Mouse (Mus musculus) megakaryocyte, embryonic 14.5 days (primary cell): ENCODE data around the gene Sfta2. TPM values are rescaled to one million over a fixed set of nuclear protein-coding genes. Genes with fewer than 3 reads are reported as not detected.

Source experiments
- H3K27me3 ChIP-seq: replicated peaks from 2 replicates; pipeline ENCODE3; 2012; ENCODE audit warnings: inconsistent platforms
- H3K36me3 ChIP-seq: replicated peaks from 2 replicates; pipeline ENCODE3; 2012; ENCODE audit warnings: low read length, inconsistent platforms, mixed read lengths
- H3K4me1 ChIP-seq: 2 replicates; pipeline ENCODE4 v1.6.1; 2012; ENCODE audit warnings: inconsistent platforms
- H3K4me3 ChIP-seq: replicated peaks from 2 replicates; pipeline ENCODE3; 2012; ENCODE audit warnings: moderate library complexity, mild to moderate bottlenecking, inconsistent platforms
- H3K9me3 ChIP-seq: 2 replicates; pipeline ENCODE4 v1.6.1; 2012; ENCODE audit warnings: inconsistent platforms
- FLI1 ChIP-seq: IDR thresholded peaks from 2 replicates; pipeline ENCODE4 v1.6.1; 2012; ENCODE audit warnings: low read length, inconsistent platforms, mixed read lengths
- GATA1 ChIP-seq: IDR thresholded peaks from 3 replicates; pipeline ENCODE4 v1.6.1; 2012; ENCODE audit warnings: mixed read lengths, low read length, inconsistent platforms, borderline replicate concordance
- polyA plus RNA-seq: library from polyadenylated mRNA; stranded (reverse); fragments of >175 nt; gene quantifications from 2 replicates; pipeline ENCODE4 v1.2.3, GENCODE M21; 2012; ENCODE audit warnings: low replicate concordance; ENCODE audit not compliant: insufficient read depth

Gene Sfta2
- polyA plus RNA-seq, 1 experiment = not detected

DNA sequence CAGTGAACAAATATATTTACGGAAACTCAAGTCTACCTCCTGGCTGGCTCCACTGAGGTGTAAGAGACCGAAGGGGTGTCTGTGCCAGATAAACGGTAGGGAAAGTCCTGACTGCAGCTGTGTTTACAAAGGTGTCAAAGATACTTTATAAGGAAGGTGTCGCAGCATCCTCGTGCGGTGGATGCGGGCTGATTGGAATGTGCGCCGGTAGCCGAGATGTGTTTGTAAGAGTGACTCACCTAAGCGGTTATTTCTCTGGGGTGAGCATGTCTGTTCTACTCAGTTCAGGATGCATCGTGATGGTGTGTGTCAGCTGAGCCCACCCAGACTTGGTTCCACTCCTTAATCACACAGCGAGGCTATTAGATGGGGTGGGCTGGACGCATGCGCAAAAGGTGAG is 9.6 kb upstream of the Sfta2 start:
- no peak for TF ChIP-seq GATA1
- no peak for TF ChIP-seq FLI1
- no peaks in the 10 kb centered on the region for H3K36me3 ChIP-seq

GRCm38 (mm10) chr17:35592131-35592530 is 9.2 kb upstream of the Sfta2 start:
- no peaks in the 10 kb centered on the region for H3K36me3 ChIP-seq
- TF ChIP-seq GATA1 (no peak), FLI1 (no peak)
- peaks cover 29% of the 10 kb centered on the region for H3K27me3 ChIP-seq
- H3K4me3 ChIP-seq = no peak overlapping the region
- peaks cover 8% of the 10 kb centered on the region for H3K4me1 ChIP-seq
- peaks cover 18% of the 10 kb centered on the region for H3K9me3 ChIP-seq

More for the DNA sequence above, 9.6 kb upstream of the Sfta2 start:
- Histone ChIP-seq H3K9me3 (peaks cover 15% of the 10 kb centered on the region), H3K4me1 (peaks cover 8% of the 10 kb centered on the region), H3K27me3 (peaks cover 28% of the 10 kb centered on the region), H3K4me3 (no peak overlapping the region)

- no peak for TF ChIP-seq GATA1
- no peak for TF ChIP-seq FLI1
Observed at GRCm38 (mm10) chr17:35593786-35594185, 7.6 kb upstream of the Sfta2 start.

GRCm38 (mm10) chr17:35594456-35594855 is 6.9 kb upstream of the Sfta2 start:
- H3K36me3 ChIP-seq = no peaks in the 10 kb centered on the region
- peaks cover 8% of the 10 kb centered on the region for H3K4me1 ChIP-seq
- TF ChIP-seq FLI1 (no peak), GATA1 (no peak)
- no peak overlapping the region for H3K4me3 ChIP-seq
- H3K27me3 ChIP-seq = peaks cover 29% of the 10 kb centered on the region
- peaks cover 21% of the 10 kb centered on the region for H3K9me3 ChIP-seq

More at GRCm38 (mm10) chr17:35593786-35594185, 7.6 kb upstream of the Sfta2 start:
- H3K9me3 ChIP-seq = peaks cover 21% of the 10 kb centered on the region
- no peak overlapping the region for H3K4me3 ChIP-seq
- H3K4me1 ChIP-seq = peaks cover 8% of the 10 kb centered on the region
- peaks cover 29% of the 10 kb centered on the region for H3K27me3 ChIP-seq
- H3K36me3 ChIP-seq = no peaks in the 10 kb centered on the region

- H3K4me1 ChIP-seq = no peaks in the 10 kb centered on the region
- peaks cover 21% of the 10 kb centered on the region for H3K9me3 ChIP-seq
- peaks cover 28% of the 10 kb centered on the region for H3K27me3 ChIP-seq
- no peak overlapping the region for H3K4me3 ChIP-seq
- no peaks in the 10 kb centered on the region for H3K36me3 ChIP-seq
- TF ChIP-seq GATA1 = no peak
- no peak for TF ChIP-seq FLI1
Observed at GRCm38 (mm10) chr17:35597399-35597798, 4.0 kb upstream of the Sfta2 start.

GRCm38 (mm10) chr17:35601736-35602354 is 496 bp downstream of the Sfta2 start:
- H3K27me3 ChIP-seq = peaks cover 32% of the 10 kb centered on the region
- no peaks in the 10 kb centered on the region for H3K4me1 ChIP-seq
- H3K9me3 ChIP-seq = peaks cover 16% of the 10 kb centered on the region
- TF ChIP-seq GATA1 = no peak
- TF ChIP-seq FLI1 = no peak
- H3K4me3 ChIP-seq = no peak overlapping the region
- H3K36me3 ChIP-seq = no peaks in the 10 kb centered on the region

- H3K9me3 ChIP-seq = peaks cover 11% of the 10 kb centered on the region; the same call in 1 of the 2 replicates
- TF ChIP-seq GATA1 = no peak
- TF ChIP-seq FLI1 = no peak
- H3K27me3 ChIP-seq = peaks cover 25% of the 10 kb centered on the region
- no peaks in the 10 kb centered on the region; the same call in 1 of the 2 replicates for H3K4me1 ChIP-seq
- H3K4me3 ChIP-seq = peak overlapping the region; percentile 28
- H3K36me3 ChIP-seq = no peaks in the 10 kb centered on the region
Observed at GRCm38 (mm10) chr17:35617127-35617526, 15.8 kb downstream of the Sfta2 start.

GRCm38 (mm10) chr17:35626537-35626936 is 25.2 kb downstream of the Sfta2 start, which contains the start of gene Gm9573:
TSS of gene Gm9573 (minus strand) at chr17:35626637.
- Histone ChIP-seq H3K4me3 (no peak within 1 kb of the TSS), H3K27me3 (peaks cover 43% of the 10 kb centered on the region), H3K36me3 (no peaks in the 10 kb centered on the region), H3K9me3 (peaks cover 7% of the 10 kb centered on the region; the same call in 1 of the 2 replicates), H3K4me1 (no peaks in the 10 kb centered on the region)
- no peak for TF ChIP-seq FLI1
- TF ChIP-seq GATA1 = no peak

GRCm38 (mm10) chr17:35633992-35634391 is 32.6 kb downstream of the Sfta2 start:
- Histone ChIP-seq H3K9me3 (no peaks in the 10 kb centered on the region), H3K27me3 (peaks cover 66% of the 10 kb centered on the region), H3K4me3 (no peak overlapping the region), H3K36me3 (no peaks in the 10 kb centered on the region), H3K4me1 (peaks cover 11% of the 10 kb centered on the region)
- no peak for TF ChIP-seq GATA1
- TF ChIP-seq FLI1 = no peak

DNA sequence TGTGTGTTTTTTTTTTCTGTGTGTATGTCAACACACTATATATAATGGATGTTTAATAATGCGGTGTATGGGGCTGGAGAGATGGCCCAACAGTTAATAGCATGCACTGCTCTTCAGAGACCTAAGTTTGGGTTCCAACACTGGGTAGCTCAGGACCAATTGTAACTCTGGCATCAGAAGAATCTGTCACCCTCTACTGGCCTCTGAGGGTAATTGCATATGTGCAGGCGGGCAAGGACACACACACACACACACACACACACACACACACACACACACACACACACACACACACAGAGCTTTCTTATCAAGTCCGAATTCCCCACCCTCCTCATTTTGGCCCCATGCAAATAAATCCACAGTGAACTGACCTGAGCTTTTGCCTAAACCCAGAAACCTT is 33.9 kb downstream of the Sfta2 start:
- H3K4me3 ChIP-seq = no peak overlapping the region
- H3K4me1 ChIP-seq = peaks cover 11% of the 10 kb centered on the region
- no peak for TF ChIP-seq GATA1
- TF ChIP-seq FLI1 = no peak
- no peaks in the 10 kb centered on the region for H3K36me3 ChIP-seq
- peaks cover 73% of the 10 kb centered on the region for H3K27me3 ChIP-seq
- no peaks in the 10 kb centered on the region for H3K9me3 ChIP-seq
